Mouse (Mus musculus) limb, embryonic 14.5 days (tissue): ENCODE results near the gene Tmem30c. TPM values are rescaled to one million over a fixed set of nuclear protein-coding genes. Genes with fewer than 3 reads are reported as not detected.

ENCODE experiments used
- ATAC-seq: fragments of 200-750 bp; cut with Nextera tagmentation; 2 replicates; pipeline ENCODE4 v1.8.0; 2017; ENCODE audit warnings: low read depth, moderate number of reproducible peaks, moderate TSS enrichment; ENCODE audit not compliant: low FRiP score
- DNase-seq: peaks from one replicate; pipeline ENCODE4 v3.0.0-alpha.2; 2015; ENCODE audit warnings: low spot score
- H3K27ac ChIP-seq: fragments of 300-500 bp; sonication (generic); replicated peaks from 2 replicates; pipeline ENCODE4 v1.5.1; 2014; ENCODE audit warnings: low read depth, mild to moderate bottlenecking, low read length, moderate library complexity, mixed read lengths
- H3K27me3 ChIP-seq: fragments of 300-500 bp; sonication (generic); 2 replicates; pipeline ENCODE4 v1.6.1; 2014; ENCODE audit warnings: low read length, mixed read lengths; ENCODE audit not compliant: control insufficient read depth, insufficient read depth
- H3K36me3 ChIP-seq: fragments of 300-500 bp; sonication (generic); 2 replicates; pipeline ENCODE4 v1.6.1; 2014; ENCODE audit warnings: mild to moderate bottlenecking, low read length, moderate library complexity, mixed read lengths; ENCODE audit not compliant: control insufficient read depth, insufficient read depth
- H3K4me1 ChIP-seq: fragments of 300-500 bp; sonication (generic); 2 replicates; pipeline ENCODE4 v1.6.1; 2014; ENCODE audit warnings: antibody characterized with exemption, low read length, mixed read lengths; ENCODE audit not compliant: control insufficient read depth, insufficient read depth
- H3K4me2 ChIP-seq: fragments of 300-500 bp; sonication (generic); replicated peaks from 2 replicates; pipeline ENCODE4 v1.6.1; 2014; ENCODE audit warnings: low read depth, mild to moderate bottlenecking, low read length, moderate library complexity; ENCODE audit not compliant: severe bottlenecking
- H3K4me3 ChIP-seq: fragments of 300-500 bp; sonication (generic); replicated peaks from 2 replicates; pipeline ENCODE4 v1.5.1; 2014; ENCODE audit warnings: low read length
- H3K9ac ChIP-seq: fragments of 300-500 bp; sonication (generic); 2 replicates; pipeline ENCODE4 v1.6.1; 2014; ENCODE audit warnings: mild to moderate bottlenecking, low read depth, low read length, moderate library complexity; ENCODE audit not compliant: severe bottlenecking
- H3K9me3 ChIP-seq: fragments of 300-500 bp; sonication (generic); 2 replicates; pipeline ENCODE4 v1.6.1; 2016; ENCODE audit warnings: low read length; ENCODE audit not compliant: control insufficient read depth
- POLR2A ChIP-seq: fragments of 200-500 bp; IDR thresholded peaks from 2 replicates; pipeline ENCODE4 v1.8.0; 2012; ENCODE audit warnings: inconsistent platforms, mild to moderate bottlenecking, moderate library complexity, borderline replicate concordance; ENCODE audit not compliant: insufficient read depth, insufficient read length; ENCODE audit errors: extremely low read depth
- WGBS: fragments of 180-500 bp; shearing (Covaris S2); extraction: QIAGEN DNeasy Blood & Tissue Kit; methylation state at CpG from one replicate; pipeline ENCODE4 v1.1.7; 2014; 5-methylcytosine and 5-hydroxymethylcytosine counted together
- polyA plus RNA-seq, 2 experiments: library from polyadenylated mRNA; depleted of rRNA in 1 of 2; stranded (reverse) in 1 of 2; unstranded in 1 of 2; fragments of >200 nt; fragmentation: Nextera tagmentation in 1 of 2; extraction: Ambion mirVana in 1 of 2; gene quantifications; 2 replicates each; pipeline versions ENCODE4 v1.2.1 to v1.2.3; 2012 to 2014

Gene Tmem30c
- 0.08 and 0.35 TPM in 2 replicates for polyA plus RNA-seq (2012; rRNA removed)
- not detected in 2 replicates for polyA plus RNA-seq (2014; fragmentation: Nextera tagmentation; extraction: Ambion mirVana)

- no peak for TF ChIP-seq POLR2A
- Histone ChIP-seq H3K4me3 (no peak within 1 kb of the TSS), H3K4me1 (no peaks in the 10 kb centered on the region), H3K27ac (no peak within 1 kb of the TSS), H3K9me3 (no peaks in the 10 kb centered on the region), H3K4me2 (no peak within 1 kb of the TSS), H3K27me3 (no peaks in the 10 kb centered on the region), H3K9ac (no peak within 1 kb of the TSS), H3K36me3 (no peaks in the 10 kb centered on the region)
- DNase-seq: no peak
- ATAC-seq: no peak
- WGBS: 76% methylated on average over 2 of the region's 2 CpGs
These were observed at the start of gene Tmem30c for GRCm38 (mm10) chr16:57292765-57293164. Gene Tmem30c (minus strand): TSS chr16:57292865.

GRCm38 (mm10) chr16:57340613-57340898, 47.9 kb upstream of the Tmem30c start:
- DNase-seq (peak; percentile 79), ATAC-seq (no peak)
- TF ChIP-seq POLR2A: no peak
- Histone ChIP-seq H3K4me3 (no peak overlapping the region), H3K4me2 (0 out of 2 replicates have a peak overlapping the region, but pooled peaks have one; percentile 17), H3K9ac (no peak overlapping the region), H3K4me1 (peaks cover 48% of the 10 kb centered on the region), H3K36me3 (no peaks in the 10 kb centered on the region), H3K27ac (peak overlapping the region; percentile 72; the same call in 1 of the 2 replicates), H3K9me3 (no peaks in the 10 kb centered on the region), H3K27me3 (no peaks in the 10 kb centered on the region)
- 31% methylated on average over 5 of the region's 5 CpGs for WGBS

- 69% methylated on average over 8 of the region's 8 CpGs for WGBS
- peak overlapping the region; percentile 72; the same call in 1 of the 2 replicates for H3K27ac ChIP-seq
- H3K9me3 ChIP-seq: no peaks in the 10 kb centered on the region
- H3K4me1 ChIP-seq: peaks cover 48% of the 10 kb centered on the region
- H3K27me3 ChIP-seq: no peaks in the 10 kb centered on the region
- no peak for TF ChIP-seq POLR2A
- no peak for DNase-seq
- H3K36me3 ChIP-seq: no peaks in the 10 kb centered on the region
- H3K9ac ChIP-seq: no peak overlapping the region
- no peak for ATAC-seq
- 0 out of 2 replicates have a peak overlapping the region, but pooled peaks have one; percentile 17 for H3K4me2 ChIP-seq
- H3K4me3 ChIP-seq: no peak overlapping the region
These were observed 47.3 kb upstream of the Tmem30c start for GRCm38 (mm10) chr16:57339765-57340612.

GRCm38 (mm10) chr16:57336770-57337423, 44.2 kb upstream of the Tmem30c start:
- no peak for ATAC-seq
- WGBS: 30% methylated on average over 11 of the region's 11 CpGs
- peak overlapping the region; percentile 55; the same call in 1 of the 2 replicates for H3K27ac ChIP-seq
- peak overlapping the region; percentile 3; the same call in 1 of the 2 replicates for H3K4me2 ChIP-seq
- no peak for DNase-seq
- no peaks in the 10 kb centered on the region for H3K36me3 ChIP-seq
- no peaks in the 10 kb centered on the region for H3K9me3 ChIP-seq
- no peaks in the 10 kb centered on the region for H3K27me3 ChIP-seq
- peaks cover 50% of the 10 kb centered on the region for H3K4me1 ChIP-seq
- no peak for TF ChIP-seq POLR2A
- no peak overlapping the region for H3K4me3 ChIP-seq
- no peak overlapping the region for H3K9ac ChIP-seq

GRCm38 (mm10) chr16:57332301-57332700, 39.6 kb upstream of the Tmem30c start:
- Histone ChIP-seq H3K4me3 (no peak overlapping the region), H3K27ac (peak overlapping the region; percentile 28; the same call in 1 of the 2 replicates), H3K4me2 (no peak overlapping the region), H3K9ac (no peak overlapping the region), H3K27me3 (no peaks in the 10 kb centered on the region), H3K36me3 (no peaks in the 10 kb centered on the region), H3K4me1 (peaks cover 31% of the 10 kb centered on the region), H3K9me3 (no peaks in the 10 kb centered on the region)
- ATAC-seq (peak; percentile 8; the same call in 1 of the 2 replicates), DNase-seq (peak; percentile 57)
- no peak for TF ChIP-seq POLR2A
- 58% methylated on average over 7 of the region's 7 CpGs for WGBS
